In genomic region chr13:44583614-44584013, GRCm38 (mm10) we compare ENCODE assay signal across 12 mouse cellular contexts.
"Had no signal": no experiment of that assay in that cellular context is flagged by ENCODE, and none has a peak within 500 bp of the region (broad histone marks: within the 10 kb centered on the region; RNA-seq: fewer than 3 reads in every experiment).

No protein-coding gene starts in this region.

- H3K36me3 ChIP-seq: liver, embryonic 15.5 days; midbrain, embryonic 12.5 days; neural tube, embryonic 15.5 days had no signal

- H3K9ac ChIP-seq: liver, embryonic 15.5 days; midbrain, embryonic 12.5 days; neural tube, embryonic 15.5 days had no signal

- H3K4me3 ChIP-seq: liver, embryonic 15.5 days; midbrain, embryonic 12.5 days; neural tube, embryonic 15.5 days had no signal

- DNase-seq: kidney, postnatal 10 days; left cerebral cortex, postnatal 4 days; lung, adult 2 months; lung, postnatal 4 days; thymus, adult 18-20 months; thymus, postnatal 14 days had no signal

- ATAC-seq: lung, postnatal 0 days; midbrain, embryonic 16.5 days had no signal

- H3K27ac ChIP-seq: liver, embryonic 15.5 days; midbrain, embryonic 12.5 days; neural tube, embryonic 15.5 days had no signal

- H3K9me3 ChIP-seq: liver, embryonic 15.5 days; neural tube, embryonic 15.5 days had no signal

- H3K27me3 ChIP-seq: neural tube, embryonic 15.5 days had no signal

- H3K4me2 ChIP-seq: liver, embryonic 11.5 days; liver, embryonic 15.5 days; midbrain, embryonic 12.5 days; neural tube, embryonic 15.5 days had no signal
